Mouse (Mus musculus) heart, postnatal 10 days (tissue): ENCODE results near the gene Prdx2. TPM values are rescaled to one million over a fixed set of nuclear protein-coding genes. Genes with fewer than 3 reads are reported as not detected.

ENCODE experiments used
- DNase-seq, 2 experiments: peaks; one replicate each; pipeline ENCODE4 v3.0.0; 2021
- intact Hi-C: fragments of 180-260 bp; cut with DNase I; formaldehyde crosslinking; loops from one replicate; pipeline ENCODE4 v1.15.1; 2025
- total RNA-seq, 2 experiments: library from RNA; stranded (reverse); gene quantifications; 2 replicates each; pipeline ENCODE4 v1.2.3; 2021

Gene Prdx2
- total RNA-seq, 2 experiments from 2014 or later, result 689 to 769 TPM

GRCm38 (mm10) chr8:84976763-84977434 lies 7.5 kb downstream of the Prdx2 start:
- intact Hi-C loops, result loop anchor here (5.0 kb wide), 1 partner anchor 315 kb away; the partner anchor contains the start of gene Ier2
- DNase-seq, result peak in 1 of 2 experiments; percentile 47

GRCm38 (mm10) chr8:84977435-84978247 lies 8.3 kb downstream of the Prdx2 start:
- DNase-seq, result peak; percentile 76 to 79
- intact Hi-C loops, result loop anchor here (5.0 kb wide), 1 partner anchor 315 kb away; the partner anchor contains the start of gene Ier2

- intact Hi-C loops, result loop anchor here (5.0 kb wide), 1 partner anchor 316 kb away; the partner anchor contains the start of gene Ier2
- peak; percentile 96 for DNase-seq
Observed at GRCm38 (mm10) chr8:84978248-84978940, 9.0 kb downstream of the Prdx2 start, which contains the start of gene Junb. Gene Junb, minus strand, starts transcription at chr8:84978718.

- intact Hi-C loops, result loop anchor here (5.0 kb wide), 1 partner anchor 318 kb away; the partner anchor contains the start of gene Ier2
- peak; percentile 93 to 95 for DNase-seq
Observed at GRCm38 (mm10) chr8:84979599-84980421, 10.4 kb downstream of the Prdx2 start.

GRCm38 (mm10) chr8:84980622-84981358 lies 11.4 kb downstream of the Prdx2 start:
- DNase-seq, result peak; percentile 87 to 88
- intact Hi-C loops, result no loop called here

- no peak for DNase-seq
- intact Hi-C loops, result no loop called here
Observed at GRCm38 (mm10) chr8:84981644-84982498, 12.5 kb downstream of the Prdx2 start.

- intact Hi-C loops, result no loop called here
- DNase-seq, result no peak
Observed at GRCm38 (mm10) chr8:84982499-84983011, 13.2 kb downstream of the Prdx2 start.

- no peak for DNase-seq
Observed at GRCm38 (mm10) chr8:84984294-84985048, 15.1 kb downstream of the Prdx2 start.

GRCm38 (mm10) chr8:84985049-84985683 lies 15.8 kb downstream of the Prdx2 start:
- intact Hi-C loops, result no loop called here
- no peak for DNase-seq

More at GRCm38 (mm10) chr8:84984294-84985048, 15.1 kb downstream of the Prdx2 start:
- intact Hi-C loops, result no loop called here

GRCm38 (mm10) chr8:84985684-84986378 lies 16.4 kb downstream of the Prdx2 start:
- intact Hi-C loops, result no loop called here
- peak; percentile 91 for DNase-seq

- no peak for DNase-seq
- intact Hi-C loops, result no loop called here
Observed at GRCm38 (mm10) chr8:84986379-84986945, 17.1 kb downstream of the Prdx2 start.

GRCm38 (mm10) chr8:84987388-84987787 lies 18.0 kb downstream of the Prdx2 start:
- intact Hi-C loops, result no loop called here
- no peak for DNase-seq

- intact Hi-C loops, result no loop called here
- peak; percentile 66 to 73 for DNase-seq
Observed at GRCm38 (mm10) chr8:84987903-84988302, 18.5 kb downstream of the Prdx2 start.

- intact Hi-C loops, result no loop called here
- DNase-seq, result peak; percentile 58 to 61
Observed at GRCm38 (mm10) chr8:84989311-84989731, 19.9 kb downstream of the Prdx2 start.

- DNase-seq, result peak; percentile 96 to 98
- intact Hi-C loops, result loop anchor here (1.0 kb wide), 1 partner anchor 16 kb away; no protein-coding TSS in a partner anchor
Observed at GRCm38 (mm10) chr8:84989810-84990209, 20.4 kb downstream of the Prdx2 start.

- DNase-seq, result peak; percentile 98 to 99
- intact Hi-C loops, result loop anchor here (1.0 kb wide), 1 partner anchor 16 kb away; no protein-coding TSS in a partner anchor
Observed at GRCm38 (mm10) chr8:84990349-84990748, 21.0 kb downstream of the Prdx2 start, which contains the start of gene Hook2. Gene Hook2, plus strand, starts transcription at chr8:84990603.
